Mouse (Mus musculus) Patski (cell line): ENCODE measurements around the gene Duox1. TPM values are rescaled to one million over a fixed set of nuclear protein-coding genes. Genes with fewer than 3 reads are reported as not detected.

Experiments
- ATAC-seq: fragments of 100-300 bp; one replicate; pipeline ENCODE4 v1.8.0; 2021
- CTCF ChIA-PET: fragments of 350-600 bp; sonication (Branson Sonifier 250); formaldehyde crosslinking; loops from one replicate; lab custom pipeline; 2022; ENCODE audit warnings: inconsistent platforms; lab: Charles Lee
- POLR2A ChIA-PET: fragments of 350-600 bp; sonication (Branson Sonifier 250); formaldehyde crosslinking; loops from one replicate; lab custom pipeline; 2022; ENCODE audit warnings: antibody characterized with exemption, inconsistent platforms; lab: Charles Lee
- DNase-seq: peaks from one replicate; pipeline ENCODE4 v3.0.0-alpha.2; 2011; ENCODE audit warnings: low read depth, low spot score
- H3K27me3 ChIP-seq: fragments of 371-371 bp; one replicate; pipeline ENCODE4 v1.5.1; 2021
- CTCF ChIP-seq: fragments of 100-300 bp; IDR thresholded peaks from one replicate; pipeline ENCODE4 v1.5.1; 2021
- in situ Hi-C: fragments of 300-500 bp; cut with MboI; formaldehyde crosslinking; loops from 3 replicates; pipeline ENCODE4 v1.11.1; 2018; ENCODE audit warnings: low pct_unique_long_range_greater_than_20kb, mixed read lengths
- polyA plus RNA-seq: library from polyadenylated mRNA; unstranded; gene quantifications from one replicate; pipeline ENCODE4 v1.2.3, GENCODE M21; 2021

Duox1 gene
- polyA plus RNA-seq = 0.04 TPM

GRCm38 (mm10) chr2:122315372-122315771, at the start of gene Duox1:
TSS of gene Duox1 (plus strand) at chr2:122315672.
- CTCF ChIA-PET = interaction anchor here (0.7 to 1.7 kb wide), 2 partner anchors 10 to 12 kb away, joined by 3 to 4 read pairs; no protein-coding TSS in a partner anchor
- no peak for ATAC-seq
- no peaks in the 10 kb centered on the region for H3K27me3 ChIP-seq
- in situ Hi-C loops = no loop called here
- no peak for DNase-seq
- POLR2A ChIA-PET = interaction anchor here (0.6 to 1.6 kb wide), 2 partner anchors 12 to 245 kb away, joined by 3 to 4 read pairs; no protein-coding TSS in a partner anchor
- TF ChIP-seq CTCF = no peak

- CTCF ChIA-PET = interaction anchor here (1.3 kb wide), 1 partner anchor 17 kb away, joined by 3 read pairs; no protein-coding TSS in a partner anchor
- no peaks in the 10 kb centered on the region for H3K27me3 ChIP-seq
- DNase-seq (no peak), ATAC-seq (no peak)
- TF ChIP-seq CTCF = no peak
- POLR2A ChIA-PET = no interaction called here
- in situ Hi-C loops = no loop called here
Observed at GRCm38 (mm10) chr2:122266407-122267193, 48.9 kb upstream of the Duox1 start.

- ATAC-seq (no peak), DNase-seq (no peak)
- ChIA-PET POLR2A (no interaction called here), CTCF (interaction anchor here (1.3 kb wide), 1 partner anchor 25 kb away, joined by 3 read pairs; no protein-coding TSS in a partner anchor)
- H3K27me3 ChIP-seq = peaks cover 10% of the 10 kb centered on the region
- no peak for TF ChIP-seq CTCF
- in situ Hi-C loops = no loop called here
Observed at GRCm38 (mm10) chr2:122278769-122279168, 36.7 kb upstream of the Duox1 start.

GRCm38 (mm10) chr2:122284091-122284490, 31.4 kb upstream of the Duox1 start:
- CTCF ChIA-PET = interaction anchor here (1.1 kb wide), 1 partner anchor 18 kb away, joined by 3 read pairs; no protein-coding TSS in a partner anchor
- TF ChIP-seq CTCF = no peak
- ATAC-seq (no peak), DNase-seq (no peak)
- H3K27me3 ChIP-seq = peaks cover 3% of the 10 kb centered on the region
- in situ Hi-C loops = no loop called here
- POLR2A ChIA-PET = no interaction called here

- ATAC-seq (no peak), DNase-seq (no peak)
- ChIA-PET POLR2A (no interaction called here), CTCF (no interaction called here)
- no peaks in the 10 kb centered on the region for H3K27me3 ChIP-seq
- in situ Hi-C loops = no loop called here
- TF ChIP-seq CTCF = no peak
Observed at GRCm38 (mm10) chr2:122286137-122286536, 29.3 kb upstream of the Duox1 start.

- in situ Hi-C loops = no loop called here
- DNase-seq (no peak), ATAC-seq (no peak)
- POLR2A ChIA-PET = no interaction called here
- TF ChIP-seq CTCF = no peak
- peaks cover 25% of the 10 kb centered on the region for H3K27me3 ChIP-seq
- CTCF ChIA-PET = interaction anchor here (1.6 kb wide), 1 partner anchor 8 kb away, joined by 7 read pairs; no protein-coding TSS in a partner anchor
Observed at GRCm38 (mm10) chr2:122294916-122295315, 20.6 kb upstream of the Duox1 start.

GRCm38 (mm10) chr2:122297271-122298095, 18.0 kb upstream of the Duox1 start:
- H3K27me3 ChIP-seq = peaks cover 31% of the 10 kb centered on the region
- DNase-seq (no peak), ATAC-seq (no peak)
- in situ Hi-C loops = no loop called here
- no peak for TF ChIP-seq CTCF
- ChIA-PET CTCF (no interaction called here), POLR2A (interaction anchor here (0.6 kb wide), 1 partner anchor 213 kb away, joined by 3 read pairs; no protein-coding TSS in a partner anchor)

- TF ChIP-seq CTCF = no peak
- DNase-seq = no peak
- CTCF ChIA-PET = no interaction called here
- POLR2A ChIA-PET = interaction anchor here (0.6 kb wide), 1 partner anchor 214 kb away, joined by 3 read pairs; no protein-coding TSS in a partner anchor
- ATAC-seq = no peak
- H3K27me3 ChIP-seq = peaks cover 31% of the 10 kb centered on the region
- in situ Hi-C loops = no loop called here
Observed at GRCm38 (mm10) chr2:122298096-122298499, 17.4 kb upstream of the Duox1 start, which contains the start of gene Duox2. TSS of gene Duox2 (minus strand) at chr2:122298449.

- no peak for DNase-seq
- TF ChIP-seq CTCF = no peak
- CTCF ChIA-PET = no interaction called here
- in situ Hi-C loops = no loop called here
- no peak for ATAC-seq
- POLR2A ChIA-PET = no interaction called here
- H3K27me3 ChIP-seq = peaks cover 31% of the 10 kb centered on the region
Observed at GRCm38 (mm10) chr2:122298596-122299490, 16.6 kb upstream of the Duox1 start, which contains the start of gene Duoxa2. TSS of gene Duoxa2 (plus strand) at chr2:122298900.
